Mouse (Mus musculus) yolk sac, embryonic 10.5 days (tissue): Measurements from ENCODE around the gene Xrcc4.
"Not testable (repeated sequence)": the region's sequence is repeated elsewhere in the genome, so short reads cannot be mapped to it uniquely, and the experiment has no call there.

Source experiments
- DNase-seq: peaks from one replicate; pipeline ENCODE4 v3.0.0-alpha.2; 2017; ENCODE audit warnings: low spot score

Xrcc4 gene

DNA sequence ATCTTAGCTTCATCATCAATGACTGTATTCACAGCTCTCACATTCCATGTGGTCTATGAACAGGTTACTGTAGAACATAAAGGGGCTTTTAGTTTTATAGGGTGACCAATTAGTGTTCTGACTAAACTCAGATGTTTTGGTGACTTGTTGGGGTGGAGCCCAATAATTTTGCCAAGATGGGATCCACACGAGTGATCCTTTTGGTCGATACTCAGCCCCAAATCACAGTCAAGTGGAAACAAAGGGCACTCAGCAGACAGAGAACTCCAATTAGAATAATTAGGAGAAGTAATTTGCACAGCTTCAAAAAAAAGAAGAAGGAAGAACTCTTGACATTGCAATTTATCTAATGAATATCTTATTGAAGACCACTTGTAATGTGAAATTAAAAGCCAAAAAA, 274.9 kb downstream of the Xrcc4 start:
- no peak for DNase-seq

DNA sequence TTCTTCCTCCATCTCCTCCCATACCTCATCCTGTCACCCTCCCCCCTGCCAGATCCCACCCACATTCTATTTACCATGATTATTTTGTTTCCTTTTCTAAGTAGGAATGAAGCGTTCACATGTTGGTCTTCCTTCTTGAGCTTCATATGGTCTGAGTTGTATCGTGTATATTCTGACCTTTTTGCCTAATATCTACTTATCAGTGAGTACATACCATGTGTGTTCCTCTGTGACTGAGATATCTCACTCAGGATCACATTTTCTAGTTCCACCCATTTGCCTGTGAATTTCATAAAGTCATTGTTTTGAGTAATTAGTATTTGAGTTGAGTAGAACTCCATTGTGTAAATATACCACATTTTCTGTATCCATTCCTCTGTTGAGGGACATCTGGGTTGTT, 277.2 kb downstream of the Xrcc4 start:
- DNase-seq, result no peak

GRCm38 (mm10) chr13:89809024-89809423, 280.4 kb downstream of the Xrcc4 start:
- no peak for DNase-seq

GRCm38 (mm10) chr13:89801901-89802300, 287.5 kb downstream of the Xrcc4 start:
- no peak for DNase-seq

- no peak for DNase-seq
These were observed 291.7 kb downstream of the Xrcc4 start for GRCm38 (mm10) chr13:89797721-89798120.

DNA sequence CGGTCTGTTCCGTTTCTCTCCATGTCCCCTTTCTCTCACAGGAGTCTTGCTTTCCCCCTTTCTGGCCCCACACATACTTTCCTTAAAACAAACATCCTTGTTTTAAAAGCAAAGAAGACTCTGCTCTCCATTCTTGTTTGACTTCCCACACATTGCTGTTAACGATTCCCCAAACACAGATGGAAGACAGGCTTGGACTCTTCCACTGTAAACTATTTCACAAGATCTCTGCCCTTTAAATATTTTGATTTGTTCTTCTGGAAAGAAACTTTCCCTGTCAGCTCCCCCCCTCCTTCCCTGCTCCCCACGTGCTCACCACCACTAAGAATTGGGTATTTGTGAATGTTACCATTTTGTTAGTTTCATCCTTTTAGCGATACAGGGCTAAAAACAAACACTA, 297.9 kb downstream of the Xrcc4 start:
- DNase-seq, result peak; percentile 5

GRCm38 (mm10) chr13:89782886-89783285, 306.5 kb downstream of the Xrcc4 start:
- no peak for DNase-seq

DNA sequence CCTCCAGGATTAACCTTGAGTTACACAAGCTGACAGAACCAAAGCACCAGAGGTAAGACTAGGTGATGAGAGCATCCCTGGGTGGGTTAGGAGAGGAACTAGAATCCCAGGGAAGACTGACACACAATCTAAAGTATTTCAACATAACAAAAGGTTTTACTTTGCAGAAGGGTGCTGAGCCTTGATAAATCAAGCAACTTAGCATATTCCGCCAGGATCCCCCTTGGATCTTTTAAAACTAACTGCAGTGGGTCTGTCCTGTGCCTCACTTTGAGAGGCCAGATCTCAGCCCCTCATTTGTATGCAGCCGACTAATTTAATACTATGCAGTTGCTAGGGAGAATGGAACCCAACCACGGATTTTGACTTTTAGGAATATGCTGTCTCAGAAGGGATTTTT, 309.1 kb downstream of the Xrcc4 start:
- no peak for DNase-seq

GRCm38 (mm10) chr13:89779208-89779911, 310.0 kb downstream of the Xrcc4 start:
- DNase-seq, result no peak

DNA sequence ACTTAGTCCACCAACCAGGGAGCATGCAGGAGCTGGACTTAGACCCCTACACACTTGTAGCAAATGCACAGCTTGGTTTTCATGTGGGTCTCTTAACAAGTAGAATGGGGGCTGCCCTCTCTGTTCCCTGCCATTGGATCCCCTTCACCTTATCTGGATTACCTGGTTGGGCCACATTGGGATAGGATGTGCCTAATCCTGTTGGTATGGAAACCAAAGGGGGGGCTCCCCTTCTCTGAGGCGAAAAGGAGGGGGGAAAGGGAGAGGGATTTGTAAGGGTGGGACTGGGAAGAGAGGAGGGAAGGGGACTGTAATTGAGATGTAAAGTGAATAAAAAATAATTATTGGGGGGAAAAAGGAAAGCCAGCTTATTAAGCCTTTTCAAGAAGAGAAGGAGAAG, 311.6 kb downstream of the Xrcc4 start:
- DNase-seq, result no peak

DNA sequence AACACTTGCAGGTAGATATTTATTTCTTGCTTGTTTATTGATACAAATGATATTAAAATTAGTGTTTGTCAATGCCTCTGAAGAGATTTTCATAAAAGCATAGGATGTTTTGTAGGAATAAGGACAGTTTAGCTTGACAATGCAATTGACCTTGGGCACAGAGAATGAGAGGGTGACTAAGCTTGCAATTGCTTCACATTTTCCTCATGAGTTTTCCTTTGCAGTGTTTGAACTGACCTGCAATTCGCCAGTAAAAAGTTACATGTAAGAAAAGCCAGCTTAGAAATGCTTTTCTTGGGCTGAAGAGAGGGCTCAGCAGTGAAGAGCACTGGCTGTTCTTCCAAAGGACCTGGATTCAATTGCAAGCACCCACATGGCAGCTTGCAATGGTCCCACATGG, 312.3 kb downstream of the Xrcc4 start:
- no peak for DNase-seq

DNA sequence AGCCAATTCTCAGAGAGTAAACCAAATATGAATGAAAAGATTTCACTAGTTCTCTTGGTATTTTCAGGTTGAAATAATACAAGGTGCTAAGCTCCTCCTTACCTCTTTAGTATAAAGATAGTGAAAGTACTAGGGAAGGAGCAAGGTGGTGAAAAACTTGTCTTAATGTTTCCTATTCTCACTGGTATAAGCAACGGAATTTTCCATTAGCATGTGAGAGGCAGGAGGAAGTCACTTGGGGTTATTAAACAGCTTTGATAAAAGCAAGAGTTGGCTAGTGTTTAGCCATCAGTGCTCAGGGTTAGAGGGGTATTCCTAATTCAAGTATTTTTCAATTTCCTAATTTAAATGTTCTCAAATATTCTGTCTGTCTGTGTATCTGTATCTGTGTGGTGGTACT, 322.9 kb downstream of the Xrcc4 start:
- no peak for DNase-seq

- DNase-seq, result no peak
These were observed 323.4 kb downstream of the Xrcc4 start for GRCm38 (mm10) chr13:89765966-89766365.

DNA sequence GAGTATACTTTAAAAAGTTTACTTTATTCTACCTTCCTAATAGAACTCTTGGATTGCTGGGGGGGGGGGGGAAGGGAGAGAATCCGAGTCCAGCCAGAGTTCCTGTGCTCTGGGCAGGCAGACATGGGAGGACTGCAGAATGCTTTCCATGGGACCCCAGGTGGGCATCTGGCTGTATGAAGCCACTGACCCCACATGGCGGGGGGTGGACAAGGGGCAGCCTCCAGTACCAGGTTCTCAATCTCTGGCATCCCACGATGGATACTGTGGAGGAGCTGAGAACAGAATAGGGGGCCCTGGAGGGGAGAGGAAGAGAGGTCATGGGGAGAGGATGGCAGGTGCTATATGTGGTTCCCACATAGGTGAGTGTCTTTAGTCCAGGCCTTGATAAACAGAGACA, 327.1 kb downstream of the Xrcc4 start:
- DNase-seq, result no peak

GRCm38 (mm10) chr13:89756347-89756746, 333.1 kb downstream of the Xrcc4 start:
- DNase-seq, result no peak

- not testable (repeated sequence) for DNase-seq
These were observed 338.8 kb downstream of the Xrcc4 start for GRCm38 (mm10) chr13:89750562-89750961.

DNA sequence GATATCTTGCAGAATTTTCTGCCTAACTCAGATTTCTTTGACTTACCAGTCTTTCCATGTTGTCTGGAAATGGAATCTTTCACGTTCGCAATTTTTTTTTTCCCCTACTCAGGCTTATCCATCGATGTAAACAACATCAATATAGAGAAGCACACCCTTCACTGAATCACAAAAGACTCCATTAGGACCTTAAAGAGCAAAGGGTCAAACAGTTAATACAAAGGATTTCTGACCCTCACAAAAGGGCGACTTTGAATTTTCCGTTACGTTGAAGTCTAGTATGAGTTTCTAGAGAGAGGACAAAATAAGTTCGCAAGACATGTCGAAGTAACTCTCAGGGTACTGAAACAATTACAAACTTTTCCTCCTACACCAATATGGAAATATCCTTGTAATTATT, 346.2 kb downstream of the Xrcc4 start:
- no peak for DNase-seq

DNA sequence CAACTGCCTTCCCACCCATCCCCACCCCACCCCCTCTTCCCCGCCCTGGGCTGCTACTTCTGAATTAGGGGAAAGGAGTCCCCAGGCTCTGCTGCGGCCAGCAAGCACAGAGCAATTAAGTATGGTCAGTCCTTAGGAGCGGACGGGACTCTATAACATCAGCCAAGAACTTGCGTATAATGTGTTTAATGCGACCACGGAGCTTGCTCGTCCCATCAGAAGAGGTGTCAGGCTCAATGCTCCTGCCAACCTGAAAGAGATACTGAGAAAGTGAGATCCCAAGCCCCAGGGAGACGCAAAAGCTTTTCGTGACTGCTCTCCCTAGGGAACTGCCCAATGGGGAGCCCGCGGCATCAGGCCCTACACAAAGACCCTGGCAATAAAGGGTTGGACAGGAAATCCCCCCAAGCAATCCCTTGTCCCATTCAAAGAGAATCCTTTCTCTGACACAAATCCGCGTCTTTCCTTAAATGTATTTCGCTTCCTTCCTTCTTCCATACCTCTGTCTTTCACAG, 346.7 kb downstream of the Xrcc4 start:
- no peak for DNase-seq

- peak; percentile 68 for DNase-seq
These were observed 347.4 kb downstream of the Xrcc4 start, which contains the start of gene Vcan for GRCm38 (mm10) chr13:89741766-89742685. TSS of gene Vcan (minus strand) at chr13:89742509.

DNA sequence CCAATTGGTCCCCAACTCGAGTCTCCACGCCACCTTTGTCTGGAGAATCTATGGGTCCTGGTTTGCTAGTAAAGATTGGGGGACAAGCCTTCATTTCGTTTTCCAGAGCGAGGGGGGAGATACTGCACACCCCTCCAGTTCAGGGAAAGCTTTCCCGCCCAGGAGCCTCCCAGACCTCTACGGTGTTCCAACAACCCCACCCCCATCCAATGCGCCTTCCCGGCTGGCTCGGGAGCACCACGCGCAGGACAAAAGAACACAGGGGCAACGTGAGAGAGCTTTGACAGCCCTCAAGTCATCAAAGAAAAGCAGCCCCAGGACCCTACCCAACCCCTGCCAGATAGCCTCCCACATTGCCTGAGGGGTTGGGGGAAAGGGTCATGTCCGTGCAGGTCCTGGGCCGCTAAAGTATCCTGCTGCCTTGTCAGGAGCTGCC, 348.3 kb downstream of the Xrcc4 start:
- peak; percentile 46 for DNase-seq

DNA sequence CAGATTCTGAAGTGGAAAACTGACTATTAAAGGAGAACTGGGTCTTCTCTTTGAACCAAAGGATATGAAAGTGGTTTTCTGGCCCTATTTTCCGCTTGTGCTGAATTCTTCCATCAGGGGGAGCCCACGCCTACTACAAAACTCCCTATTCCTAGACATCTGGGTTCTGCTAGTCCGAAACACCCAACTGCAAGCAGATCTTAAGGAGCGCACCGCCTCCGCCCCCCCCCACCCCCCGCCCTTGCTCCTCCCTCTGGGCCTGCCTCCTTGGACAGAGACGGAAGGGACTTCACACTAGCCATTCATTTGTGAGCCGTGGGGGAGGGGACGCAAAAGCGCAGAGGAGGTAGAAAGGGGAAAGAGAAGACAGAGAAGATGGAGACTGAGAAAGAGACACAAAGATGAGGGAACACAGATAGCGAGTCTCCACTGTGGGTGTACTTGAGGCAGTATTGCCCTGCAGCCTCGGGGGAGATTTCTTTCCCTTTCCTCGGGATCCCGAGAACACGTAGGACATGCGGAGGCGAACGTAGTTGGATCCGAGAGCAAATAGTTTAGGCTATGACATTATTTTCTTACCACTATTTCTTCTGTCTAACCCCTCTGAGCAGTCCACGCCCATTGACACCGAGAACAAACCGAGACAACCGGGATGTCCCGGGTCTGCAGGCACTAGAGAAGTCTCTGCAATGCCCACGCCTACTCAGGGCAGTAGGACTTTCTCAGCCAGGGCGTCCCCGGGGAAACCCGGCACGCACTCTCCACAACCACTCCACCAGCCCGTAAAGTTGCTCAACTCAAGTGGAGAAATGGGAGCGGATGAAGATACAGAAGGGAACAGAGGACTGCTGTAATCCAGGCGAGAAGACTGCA, 348.9 kb downstream of the Xrcc4 start:
- DNase-seq, result peak; percentile 93

DNA sequence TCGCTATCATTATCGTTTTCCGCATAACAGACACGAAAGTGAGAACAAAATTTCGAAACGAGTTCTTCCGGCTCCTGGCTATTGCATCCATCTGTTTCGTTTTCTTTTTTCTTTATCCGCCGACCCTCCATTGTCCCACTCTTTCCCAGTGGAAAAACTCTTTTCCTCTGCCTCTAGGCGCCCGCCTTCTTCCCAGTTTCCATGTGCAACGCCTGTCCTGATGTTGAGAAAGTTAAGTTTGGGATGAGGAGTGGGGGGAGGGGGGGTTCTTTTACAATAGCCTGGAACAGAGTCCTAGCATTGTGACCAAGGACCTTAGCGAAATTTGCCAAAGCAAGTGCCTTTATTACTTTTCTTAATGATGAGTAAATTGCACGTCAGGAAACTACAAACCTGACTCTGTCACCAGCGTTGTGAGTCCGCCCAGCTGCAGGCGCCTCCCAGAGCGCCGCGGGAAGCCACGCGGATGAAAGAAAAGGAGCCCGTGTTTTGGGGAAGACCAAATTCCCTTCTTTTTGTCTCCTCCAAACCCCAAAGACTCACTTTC, 349.6 kb downstream of the Xrcc4 start:
- no peak for DNase-seq
